Mouse (Mus musculus) liver, adult 2 months (tissue): ENCODE measurements at regions not wholly inside any gene's neighbourhood (a gene's known extent, or its start where the extent isn't known, plus 50 kb on each side); places are given as distances from the start of the nearest gene placed in this dataset.

Experiments used
- CTCF ChIP-seq: fragments of 200-500 bp; IDR thresholded peaks from 2 replicates; pipeline ENCODE4 v1.5.1; 2011; ENCODE audit warnings: low read depth, low read length, control low read depth
- POLR2A ChIP-seq: fragments of 200-500 bp; IDR thresholded peaks from 2 replicates; pipeline ENCODE4 v1.6.1; 2011; ENCODE audit warnings: low read length, control low read depth; ENCODE audit not compliant: insufficient read depth; ENCODE audit errors: extremely low read depth

- TF ChIP-seq CTCF: no peak
- TF ChIP-seq POLR2A: no peak
These were observed 252.0 kb upstream of the Prkcq start for GRCm38 (mm10) chr2:10919955-10920354.
